Mouse (Mus musculus) left cerebral cortex, postnatal 36 days (tissue): ENCODE measurements at regions not wholly inside any gene's neighbourhood (a gene's known extent, or its start where the extent isn't known, plus 50 kb on each side); places are given as distances from the start of the nearest gene placed in this dataset.

Source experiments
- DNase-seq, 2 experiments: peaks; one replicate each; pipeline ENCODE4 v3.0.0; 2021 to 2022; ENCODE audit warnings: low spot score in 2 of 2, mixed read lengths in 1 of 2
- intact Hi-C: fragments of 180-260 bp; cut with DNase I; formaldehyde crosslinking; loops from one replicate; pipeline ENCODE4 v1.15.1; 2025

DNA sequence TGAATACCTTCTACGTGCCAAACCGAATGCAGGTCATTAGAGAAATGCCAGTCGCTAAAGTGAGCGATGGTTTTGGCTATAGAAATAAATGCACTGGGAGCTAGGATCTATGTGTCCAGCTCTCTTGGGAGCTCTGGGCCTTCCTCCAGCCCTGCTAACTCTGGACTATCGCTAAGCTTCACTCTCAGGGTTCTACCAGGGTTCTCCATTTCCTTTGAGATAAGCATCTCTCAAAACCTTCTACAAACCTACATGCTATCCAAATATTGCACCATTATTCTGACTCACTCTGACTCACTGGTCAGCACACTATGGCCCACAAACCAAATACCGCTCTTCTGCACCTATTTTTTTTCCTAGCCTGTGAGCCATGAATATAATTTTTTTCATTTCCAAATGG, 125.4 kb upstream of the Gnao1 start:
- no peak for DNase-seq
- intact Hi-C loops, result no loop called here

DNA sequence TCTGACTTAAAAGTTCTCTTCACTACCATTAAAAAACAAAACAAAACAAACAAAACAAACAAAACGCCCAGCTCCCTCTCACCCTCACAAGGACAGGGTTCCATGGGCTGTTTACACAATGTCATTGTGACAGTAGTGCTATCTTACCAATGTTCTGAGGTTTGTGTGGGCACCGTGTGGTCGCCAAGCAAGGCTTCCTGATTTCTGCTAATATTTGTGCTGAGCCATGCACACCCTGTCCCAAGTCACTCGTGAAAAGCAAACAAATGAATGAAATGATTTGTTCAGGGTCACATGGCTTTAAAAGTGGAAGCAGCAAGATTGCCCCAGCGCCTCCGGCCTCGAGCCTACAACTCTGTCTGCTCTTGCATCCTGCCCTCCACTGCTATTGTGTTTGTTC, 120.9 kb upstream of the Gnao1 start:
- intact Hi-C loops, result no loop called here
- DNase-seq, result no peak

DNA sequence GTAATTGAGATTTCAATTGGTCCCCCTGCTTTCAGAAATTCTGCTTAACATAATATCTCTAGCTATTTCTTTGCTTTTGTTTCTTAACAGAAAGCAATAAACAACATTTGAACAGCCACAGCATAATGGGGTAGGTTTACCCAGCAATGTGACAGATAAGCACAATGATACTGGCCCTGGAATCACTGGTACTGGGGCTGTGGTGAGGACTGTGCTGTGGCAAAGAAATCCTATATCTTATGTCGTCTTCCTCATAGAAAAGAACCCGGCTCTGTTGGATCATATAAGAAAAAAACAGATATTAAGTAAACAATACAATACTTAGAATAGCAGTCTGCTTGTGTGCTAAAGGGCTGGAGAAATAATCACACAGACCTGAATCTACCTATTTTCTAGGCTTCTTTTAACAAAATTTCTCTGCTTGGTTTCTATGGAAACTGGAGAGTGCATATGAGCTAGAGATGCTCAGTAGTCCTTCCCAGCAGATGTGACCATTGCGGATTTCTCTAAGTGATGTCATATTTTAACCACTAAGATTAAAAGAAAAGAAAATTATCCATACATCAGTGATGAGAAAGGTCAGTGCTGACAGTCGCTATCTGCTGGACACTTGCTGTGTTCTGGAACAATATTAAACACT, 119.8 kb upstream of the Gnao1 start:
- intact Hi-C loops, result no loop called here
- no peak for DNase-seq

DNA sequence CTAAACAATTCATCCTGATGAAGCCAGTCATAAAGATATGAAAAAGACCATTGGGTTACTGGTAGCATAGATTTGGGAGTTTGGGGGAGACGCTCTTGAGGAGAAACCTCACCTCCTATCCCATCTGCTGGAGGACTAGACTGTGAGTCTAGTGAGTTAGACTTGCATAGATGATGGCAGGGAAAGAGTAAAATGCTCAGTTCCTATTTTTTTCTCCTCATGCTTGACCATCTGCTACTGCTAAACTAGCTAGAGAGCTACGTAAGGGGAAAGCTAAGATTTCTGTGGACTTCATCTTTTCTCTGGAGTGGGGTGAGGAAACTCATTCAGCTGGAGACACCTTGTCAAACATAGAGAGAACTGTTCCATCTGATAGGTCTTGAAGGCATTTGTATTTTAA, 118.4 kb upstream of the Gnao1 start:
- no peak for DNase-seq
- intact Hi-C loops, result no loop called here

DNA sequence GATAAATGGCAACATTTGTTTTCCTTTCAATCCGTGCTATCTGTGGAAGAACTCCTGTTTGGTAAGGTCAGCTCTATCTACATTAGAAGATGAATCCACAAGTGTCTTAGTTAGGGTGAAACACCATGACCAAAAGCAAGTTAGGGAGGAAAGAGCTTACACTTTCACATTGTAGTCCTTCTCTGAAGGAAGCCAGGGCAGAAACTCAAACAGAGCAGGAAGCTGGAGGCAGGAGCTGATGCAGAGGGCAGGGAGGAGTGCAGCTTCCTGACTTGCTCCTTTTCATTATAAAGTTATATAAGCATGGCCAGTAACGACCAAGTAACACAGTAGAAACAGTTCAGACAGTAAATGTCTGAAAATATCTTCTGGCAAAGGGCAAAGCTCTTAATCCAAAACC, 117.9 kb upstream of the Gnao1 start:
- intact Hi-C loops, result no loop called here
- DNase-seq, result no peak

DNA sequence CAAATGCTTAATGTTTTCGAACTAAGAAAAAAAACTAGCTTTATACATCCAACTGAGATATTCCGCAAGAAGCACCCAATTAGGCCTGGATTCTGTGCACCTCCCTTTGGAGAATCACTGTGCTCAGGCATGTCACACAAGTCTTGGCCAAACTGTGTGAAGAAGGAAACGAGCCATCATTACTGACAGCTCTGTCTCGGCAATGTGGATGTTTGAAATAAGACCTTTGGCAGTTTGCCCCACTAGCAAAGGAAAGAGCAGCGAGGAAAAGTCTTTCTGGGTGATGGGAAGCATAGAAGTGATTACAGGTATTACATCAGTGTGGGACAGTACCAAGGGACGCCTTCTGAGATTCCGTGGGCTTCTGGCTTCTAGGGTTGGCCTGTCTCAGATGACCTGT, 112.6 kb upstream of the Gnao1 start:
- intact Hi-C loops, result no loop called here

DNA sequence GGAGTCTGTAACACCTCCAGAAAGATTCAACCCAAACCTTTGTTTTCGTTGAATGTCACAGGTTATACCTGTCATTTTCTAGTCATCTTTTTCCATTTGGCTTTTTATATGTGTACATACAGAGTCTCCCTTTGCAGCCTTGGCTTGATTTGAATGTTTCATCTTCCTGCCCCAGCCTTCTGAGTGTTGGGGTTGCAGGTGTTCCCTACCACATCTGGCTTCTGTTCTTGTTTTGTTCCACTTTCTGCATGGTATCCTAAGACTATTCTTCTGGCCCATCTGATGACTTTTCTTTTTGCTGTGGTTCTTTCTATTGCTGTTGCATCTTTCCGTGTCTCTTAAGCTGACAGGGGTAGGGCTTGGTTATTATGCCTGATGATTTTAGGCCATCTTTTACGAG, 111.3 kb upstream of the Gnao1 start:
- no peak for DNase-seq
- intact Hi-C loops, result no loop called here

More for the DNA sequence above, 112.6 kb upstream of the Gnao1 start:
- DNase-seq, result no peak

DNA sequence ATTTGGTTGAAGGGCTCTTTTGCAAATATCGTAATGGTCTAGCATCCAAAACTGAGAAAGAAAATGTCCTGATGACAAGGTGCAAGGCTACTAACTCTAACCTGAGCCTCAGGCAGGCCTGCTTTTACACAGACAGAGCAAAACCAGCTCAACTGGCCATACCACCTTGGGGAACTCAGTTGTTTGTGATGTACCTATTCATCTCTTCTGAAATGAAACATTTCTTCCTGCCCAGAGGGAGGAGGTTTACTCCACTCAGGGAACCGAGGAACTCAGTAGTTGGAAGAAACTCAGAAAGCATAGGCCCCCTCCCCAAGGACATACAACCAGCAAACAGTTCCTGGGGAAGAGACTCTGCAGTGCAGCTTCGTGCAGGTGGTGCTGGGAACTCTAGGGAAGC, 108.4 kb upstream of the Gnao1 start:
- DNase-seq, result no peak
- intact Hi-C loops, result no loop called here

DNA sequence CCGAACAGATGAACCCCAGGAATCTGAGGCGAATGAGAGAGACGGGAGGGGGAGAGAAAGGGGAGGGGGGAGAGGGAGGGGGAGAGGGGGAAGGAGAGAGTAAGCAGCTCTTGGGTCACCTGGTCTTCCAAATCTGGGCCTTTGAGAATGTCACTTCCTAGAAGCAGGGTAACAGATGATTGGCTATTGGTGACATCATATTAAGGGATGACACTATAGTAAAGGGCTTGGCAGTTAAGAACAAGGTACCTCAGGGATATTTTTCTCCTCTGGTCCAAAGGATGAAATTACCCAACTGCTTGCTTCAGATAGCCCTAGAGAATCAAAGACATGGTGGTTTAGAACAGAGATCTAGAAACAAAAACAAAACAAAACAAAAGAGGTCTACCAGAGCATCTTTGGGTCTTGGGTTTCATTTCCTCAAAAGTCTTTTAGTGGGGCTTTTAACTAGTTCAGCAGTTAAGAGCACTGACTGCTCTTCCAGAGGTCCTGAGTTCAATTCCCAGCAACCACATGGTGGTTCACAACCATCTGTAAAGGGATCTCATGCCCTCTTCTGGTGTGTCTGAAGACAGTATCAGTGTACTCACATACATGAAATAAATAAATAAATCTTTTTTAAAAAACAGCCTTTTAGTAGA, 97.6 kb upstream of the Gnao1 start:
- no peak for DNase-seq

DNA sequence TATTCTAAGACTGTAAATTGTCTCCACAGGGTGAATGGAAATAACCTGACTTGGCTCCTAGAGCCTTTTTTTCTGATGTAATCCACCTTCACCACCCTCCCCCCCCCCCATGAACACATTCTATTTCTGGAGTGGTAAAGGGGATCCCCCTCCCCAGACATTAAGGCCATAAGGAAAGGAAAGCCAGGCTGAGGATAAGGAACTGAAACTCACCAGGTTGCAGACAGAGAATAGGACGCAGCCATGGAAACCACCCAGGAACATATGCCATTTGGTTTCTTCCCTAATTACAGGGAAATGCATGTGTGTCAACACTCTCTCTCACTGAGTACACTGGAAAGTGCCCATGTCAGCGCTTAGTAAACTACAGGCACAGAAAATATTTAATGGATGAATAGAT, 96.5 kb upstream of the Gnao1 start:
- intact Hi-C loops, result no loop called here
- DNase-seq, result no peak

More for the DNA sequence above, 97.6 kb upstream of the Gnao1 start:
- intact Hi-C loops, result no loop called here

DNA sequence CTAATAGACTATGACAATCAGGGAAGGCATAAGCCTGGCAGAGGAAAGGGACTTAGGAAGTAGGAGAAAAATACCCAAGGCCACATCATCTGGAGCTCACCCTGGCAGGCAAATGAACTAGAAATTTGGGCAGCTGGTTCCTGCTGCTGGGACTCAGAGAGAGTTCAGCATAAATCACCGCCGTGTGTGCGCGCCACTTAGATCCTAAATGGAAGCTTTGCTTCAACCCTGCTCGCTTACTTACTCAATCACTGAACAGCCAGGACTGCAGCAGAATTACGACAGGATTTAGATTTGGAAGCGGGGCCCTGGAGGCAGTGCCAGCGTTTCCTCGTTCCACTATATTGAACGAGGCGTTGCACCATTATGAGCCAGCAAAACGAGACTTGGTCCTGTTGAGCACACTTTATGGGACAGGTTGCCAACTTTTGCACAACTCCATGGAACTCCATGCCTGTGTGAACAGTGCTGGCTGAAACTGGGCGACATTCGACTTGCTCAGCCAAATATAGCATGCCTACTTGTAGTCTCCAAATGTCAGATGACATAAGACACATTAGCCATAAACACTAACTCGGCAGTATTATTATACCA, 84.8 kb upstream of the Gnao1 start:
- no peak for DNase-seq
- intact Hi-C loops, result no loop called here

DNA sequence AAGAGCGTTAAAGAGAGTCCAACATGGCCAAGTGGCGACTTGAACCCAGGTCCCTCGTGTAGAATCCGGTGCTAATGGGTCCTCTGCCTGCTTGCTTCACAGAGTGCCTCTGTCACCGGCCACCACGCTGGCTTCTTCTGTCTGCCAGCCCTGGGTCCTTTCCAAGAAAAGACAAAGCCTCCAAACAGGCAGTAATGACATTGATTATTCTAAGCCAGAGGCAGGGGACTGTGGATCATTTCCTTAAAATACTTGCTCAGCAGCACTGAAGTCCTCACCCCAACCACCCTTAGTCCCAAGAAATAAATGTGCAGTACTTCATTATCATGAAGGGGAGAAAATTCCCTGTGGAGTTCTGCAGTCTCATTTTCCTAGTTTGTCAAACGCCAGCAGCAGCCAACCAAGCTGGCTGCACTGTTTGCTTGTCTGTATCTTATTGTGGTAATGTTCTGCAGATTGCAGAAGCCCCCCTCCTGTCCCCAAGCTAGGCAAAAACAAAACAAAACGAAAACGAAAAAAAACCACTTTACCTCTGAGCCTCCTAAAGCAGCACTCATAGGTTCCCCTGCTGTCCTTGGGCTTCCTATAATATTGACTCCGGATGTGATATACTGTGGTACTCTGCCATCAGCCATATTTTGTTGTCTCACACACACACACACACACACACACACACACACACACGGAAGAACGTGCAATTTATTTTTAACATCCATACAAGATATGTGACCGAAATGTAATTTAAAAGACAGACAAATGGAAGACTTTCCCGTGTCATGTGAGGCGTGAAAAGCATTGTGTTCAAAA, 80.4 kb upstream of the Gnao1 start:
- intact Hi-C loops, result no loop called here
- DNase-seq, result peak in 1 of 2 experiments; percentile 17

DNA sequence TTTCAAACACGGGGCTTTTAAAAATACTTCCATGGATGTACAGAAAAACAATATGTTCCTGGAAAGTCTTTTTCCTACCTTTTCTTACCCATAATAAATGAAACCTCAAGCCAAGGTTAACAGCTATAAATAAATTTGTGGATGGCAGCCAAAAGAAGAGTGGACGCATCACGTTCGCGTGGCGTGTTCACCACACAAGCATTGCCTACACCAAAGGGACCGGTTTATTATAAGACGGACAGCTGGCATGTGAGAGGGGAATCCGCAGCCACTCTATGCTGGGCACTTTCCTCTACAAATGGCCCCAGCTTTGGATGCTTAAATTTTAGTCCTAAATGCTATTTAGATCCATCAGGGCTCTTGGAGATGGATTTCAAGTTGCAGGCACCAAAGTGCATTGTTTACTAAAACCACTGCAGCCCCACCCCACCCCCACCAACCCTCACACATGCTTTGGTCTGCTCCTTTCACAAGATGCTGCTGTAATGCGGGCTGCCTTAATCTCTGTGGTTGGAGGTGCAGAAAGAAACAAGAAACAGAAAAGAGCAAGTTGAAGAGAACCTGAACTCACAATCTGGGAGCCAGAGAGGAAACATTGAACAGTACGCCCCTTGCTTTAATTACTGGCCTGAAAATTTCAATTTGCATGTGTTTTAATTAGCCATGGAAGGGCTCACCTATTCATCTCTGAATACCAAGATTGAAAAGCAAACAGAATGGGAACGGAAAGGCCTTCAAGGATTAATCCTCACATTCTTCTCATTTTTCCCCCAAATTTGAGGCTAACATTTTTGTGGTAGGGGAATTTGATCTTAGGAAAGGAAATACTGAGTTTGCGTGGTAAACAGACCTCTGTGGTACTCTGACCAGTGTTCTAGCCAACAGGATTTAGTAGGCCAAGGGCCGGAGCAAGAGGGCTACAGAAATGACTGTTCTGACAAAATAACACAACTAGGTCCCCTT, 78.7 kb upstream of the Gnao1 start:
- intact Hi-C loops, result no loop called here
- no peak for DNase-seq

DNA sequence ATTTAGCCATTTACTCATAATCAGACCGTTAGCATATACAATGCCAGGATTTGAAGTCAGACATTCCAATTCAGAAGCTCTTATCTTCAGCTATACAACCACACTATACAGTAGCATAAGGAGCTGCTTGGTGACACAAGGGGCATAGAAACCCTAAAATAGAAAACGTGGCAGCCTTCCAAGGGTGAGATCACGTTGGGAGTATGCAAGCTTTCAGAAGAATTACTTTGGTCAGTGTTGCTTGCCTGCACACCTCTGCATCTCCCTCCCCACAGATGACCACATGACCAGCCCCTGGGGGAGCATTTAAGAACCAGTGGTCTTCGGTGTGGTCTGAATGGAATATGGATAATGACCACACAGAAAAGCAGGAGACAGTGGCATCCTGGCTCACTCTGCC, 74.9 kb upstream of the Gnao1 start:
- DNase-seq, result no peak

DNA sequence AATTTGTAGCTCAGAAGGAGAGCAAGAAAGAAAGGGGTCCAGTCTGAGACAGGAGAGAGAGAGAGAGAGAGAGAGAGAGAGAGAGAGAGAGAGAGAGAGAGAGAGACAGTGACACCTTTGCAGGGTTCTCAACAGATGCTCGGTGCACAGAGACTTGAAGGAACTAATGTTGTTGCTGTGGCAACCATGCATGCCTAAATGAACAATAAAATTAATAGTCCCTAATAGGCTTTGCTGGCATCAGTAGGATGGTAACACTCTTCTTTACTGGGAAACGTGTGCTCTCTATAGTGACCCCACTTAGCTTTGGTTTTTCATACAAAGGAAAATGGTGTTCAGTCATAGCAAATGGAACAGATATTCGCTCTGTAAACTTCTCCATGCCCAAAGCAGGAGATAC, 69.5 kb upstream of the Gnao1 start:
- intact Hi-C loops, result no loop called here
- no peak for DNase-seq

More for the DNA sequence above, 74.9 kb upstream of the Gnao1 start:
- intact Hi-C loops, result no loop called here

DNA sequence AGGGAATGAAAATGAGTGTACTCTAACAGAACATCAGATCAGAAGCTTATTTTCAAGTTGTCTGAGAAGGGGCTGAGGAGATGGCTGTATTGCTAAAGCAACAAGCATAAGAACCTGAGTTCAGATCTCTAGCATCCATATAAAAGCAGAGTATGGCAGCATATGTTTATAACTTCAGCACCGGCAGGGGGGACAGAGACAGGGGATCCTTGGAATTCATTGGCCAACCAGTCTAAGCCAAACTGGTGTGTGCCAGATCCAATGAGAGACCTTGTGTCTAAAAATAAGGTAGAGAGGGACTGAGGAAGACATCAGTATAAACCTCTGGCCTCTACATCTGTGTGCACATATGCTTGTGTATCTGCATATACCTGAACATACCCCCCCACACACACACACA, 61.0 kb upstream of the Gnao1 start:
- intact Hi-C loops, result no loop called here
- DNase-seq, result no peak

DNA sequence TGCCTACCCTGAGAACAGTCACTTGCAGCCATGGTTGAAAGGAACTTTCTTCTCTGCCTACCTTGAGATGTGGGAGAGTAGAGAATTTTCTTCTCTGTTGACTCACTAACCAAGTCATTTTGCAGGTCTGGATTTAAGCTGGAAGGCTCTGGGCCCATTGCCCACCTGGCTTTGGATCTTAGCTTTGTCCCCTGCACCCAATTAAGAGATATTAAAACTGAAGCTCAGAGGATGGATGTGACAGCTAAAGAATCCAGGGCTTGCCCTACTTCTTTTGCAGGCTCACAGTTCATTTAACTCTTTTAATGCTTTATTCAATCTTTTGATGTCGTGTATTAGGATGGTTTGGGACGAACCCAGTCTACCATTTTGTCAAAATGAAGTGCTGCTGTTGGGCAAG, 58.8 kb upstream of the Gnao1 start:
- intact Hi-C loops, result no loop called here
- DNase-seq, result no peak

DNA sequence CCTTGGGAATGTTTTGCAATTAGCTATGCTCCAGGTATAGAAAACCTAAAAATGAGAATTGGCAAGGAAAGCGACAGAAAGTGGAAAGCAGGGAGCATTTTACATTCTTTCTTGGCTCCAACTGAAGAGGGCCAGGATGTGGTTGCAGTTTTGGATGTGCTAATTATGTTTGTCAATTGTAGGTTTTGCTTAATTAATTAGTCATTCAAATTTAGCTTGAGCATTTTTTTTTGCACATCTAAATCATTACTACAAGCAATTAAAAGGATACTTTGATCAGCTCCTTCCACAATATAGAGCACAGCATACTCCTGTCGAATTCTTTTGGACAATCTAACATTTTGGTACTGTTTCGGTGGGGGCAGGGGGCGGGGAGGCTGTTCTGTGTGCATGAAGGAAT, 53.8 kb upstream of the Gnao1 start:
- intact Hi-C loops, result no loop called here
- no peak for DNase-seq
